Mouse (Mus musculus) liver, embryonic 13.5 days (tissue): ENCODE results near the gene Acap1. TPM values are rescaled to one million over a fixed set of nuclear protein-coding genes. Genes with fewer than 3 reads are reported as not detected.

Experiments
- ATAC-seq: fragments of 200-750 bp; cut with Nextera tagmentation; 2 replicates; pipeline ENCODE4 v1.8.0; 2017; ENCODE audit warnings: low read depth, mild to moderate bottlenecking, moderate number of reproducible peaks, moderate library complexity
- DNase-seq: peaks from one replicate; pipeline ENCODE4 v3.0.0; 2022
- H3K27ac ChIP-seq: fragments of 300-500 bp; sonication (generic); 2 replicates; pipeline ENCODE4 v1.5.1; 2015; ENCODE audit warnings: moderate library complexity, mild to moderate bottlenecking, inconsistent platforms
- H3K27me3 ChIP-seq: fragments of 300-500 bp; sonication (generic); 2 replicates; pipeline ENCODE4 v1.6.1; 2015; ENCODE audit warnings: mild to moderate bottlenecking, inconsistent platforms
- H3K36me3 ChIP-seq: fragments of 300-500 bp; sonication (generic); 2 replicates; pipeline ENCODE4 v1.6.1; 2015; ENCODE audit warnings: mild to moderate bottlenecking, inconsistent platforms
- H3K4me1 ChIP-seq: fragments of 300-500 bp; sonication (generic); replicated peaks from 2 replicates; pipeline ENCODE4 v1.6.1; 2015; ENCODE audit warnings: inconsistent platforms
- H3K4me2 ChIP-seq: fragments of 300-500 bp; sonication (generic); 2 replicates; pipeline ENCODE4 v1.6.1; 2015; ENCODE audit warnings: inconsistent platforms, mild to moderate bottlenecking, moderate library complexity
- H3K4me3 ChIP-seq: fragments of 300-500 bp; sonication (generic); replicated peaks from 2 replicates; pipeline ENCODE4 v1.5.1; 2015; ENCODE audit warnings: mild to moderate bottlenecking, inconsistent platforms
- H3K9ac ChIP-seq: fragments of 300-500 bp; sonication (generic); 2 replicates; pipeline ENCODE4 v1.6.1; 2015; ENCODE audit warnings: mild to moderate bottlenecking, inconsistent platforms
- H3K9me3 ChIP-seq: fragments of 300-500 bp; sonication (generic); replicated peaks from 2 replicates; pipeline ENCODE4 v1.6.1; 2016; ENCODE audit warnings: inconsistent platforms
- WGBS: fragments of 180-500 bp; shearing (Covaris S2); methylation state at CpG from one replicate; pipeline ENCODE4 v1.1.7; 2015; ENCODE audit not compliant: insufficient replicate concordance; 5-methylcytosine and 5-hydroxymethylcytosine counted together
- polyA plus RNA-seq: library from polyadenylated mRNA; unstranded; fragments of >200 nt; fragmentation: Nextera tagmentation; extraction: Ambion mirVana; gene quantifications from 2 replicates; pipeline ENCODE4 v1.2.1, GENCODE M21; 2015

Gene Acap1
- polyA plus RNA-seq, 1 experiment from 2014 or later, result 4.4 TPM

GRCm38 (mm10) chr11:69850754-69851153 lies 44.6 kb downstream of the Acap1 start:
- Histone ChIP-seq H3K4me3 (no peak overlapping the region), H3K36me3 (peaks cover 51% of the 10 kb centered on the region), H3K27me3 (no peaks in the 10 kb centered on the region), H3K4me2 (peak overlapping the region; percentile 17; the same call in 1 of the 2 replicates), H3K9me3 (no peaks in the 10 kb centered on the region), H3K27ac (peak overlapping the region; percentile 99), H3K9ac (peak overlapping the region; percentile 30; the same call in 1 of the 2 replicates), H3K4me1 (peaks cover 93% of the 10 kb centered on the region)
- WGBS, result 58% methylated on average over 8 of the region's 8 CpGs
- DNase-seq (no peak), ATAC-seq (no peak)

GRCm38 (mm10) chr11:69849884-69850283 lies 45.5 kb downstream of the Acap1 start:
- no peak for DNase-seq
- H3K36me3 ChIP-seq, result peaks cover 51% of the 10 kb centered on the region
- peaks cover 92% of the 10 kb centered on the region for H3K4me1 ChIP-seq
- no peaks in the 10 kb centered on the region for H3K9me3 ChIP-seq
- H3K9ac ChIP-seq, result no peak overlapping the region
- H3K4me2 ChIP-seq, result no peak overlapping the region
- H3K27ac ChIP-seq, result peak overlapping the region; percentile 99
- no peak for ATAC-seq
- H3K27me3 ChIP-seq, result no peaks in the 10 kb centered on the region
- no peak overlapping the region for H3K4me3 ChIP-seq
- WGBS, result 83% methylated on average over 15 of the region's 15 CpGs

- H3K27ac ChIP-seq, result peak overlapping the region; percentile 99
- H3K4me3 ChIP-seq, result no peak overlapping the region
- no peaks in the 10 kb centered on the region for H3K9me3 ChIP-seq
- DNase-seq (no peak), ATAC-seq (no peak)
- H3K27me3 ChIP-seq, result no peaks in the 10 kb centered on the region
- 72% methylated on average over 9 of the region's 9 CpGs for WGBS
- peaks cover 87% of the 10 kb centered on the region for H3K4me1 ChIP-seq
- peak overlapping the region; percentile 19; the same call in 1 of the 2 replicates for H3K9ac ChIP-seq
- H3K36me3 ChIP-seq, result peaks cover 51% of the 10 kb centered on the region
- no peak overlapping the region for H3K4me2 ChIP-seq
Measured at GRCm38 (mm10) chr11:69849128-69849527, 46.2 kb downstream of the Acap1 start.

- ATAC-seq (no peak), DNase-seq (no peak)
- H3K27ac ChIP-seq, result peak overlapping the region; percentile 99
- H3K4me3 ChIP-seq, result peak overlapping the region; percentile 79
- peaks cover 51% of the 10 kb centered on the region for H3K36me3 ChIP-seq
- H3K9ac ChIP-seq, result peak overlapping the region; percentile 90
- H3K27me3 ChIP-seq, result no peaks in the 10 kb centered on the region
- H3K4me2 ChIP-seq, result peak overlapping the region; percentile 94
- WGBS, result 93% methylated on average over 6 of the region's 6 CpGs
- no peaks in the 10 kb centered on the region for H3K9me3 ChIP-seq
- peaks cover 86% of the 10 kb centered on the region for H3K4me1 ChIP-seq
Measured at GRCm38 (mm10) chr11:69848021-69848420, 47.3 kb downstream of the Acap1 start.

- H3K27me3 ChIP-seq, result no peaks in the 10 kb centered on the region
- H3K4me2 ChIP-seq, result peak overlapping the region; percentile 94
- H3K4me1 ChIP-seq, result peaks cover 81% of the 10 kb centered on the region
- peak overlapping the region; percentile 79 for H3K4me3 ChIP-seq
- 13% methylated on average over 37 of the region's 37 CpGs for WGBS
- H3K27ac ChIP-seq, result peak overlapping the region; percentile 99
- H3K9ac ChIP-seq, result peak overlapping the region; percentile 90
- H3K9me3 ChIP-seq, result no peaks in the 10 kb centered on the region
- H3K36me3 ChIP-seq, result peaks cover 43% of the 10 kb centered on the region
- ATAC-seq (peak; percentile 66), DNase-seq (peak; percentile 65)
Measured at GRCm38 (mm10) chr11:69846738-69847688, 48.3 kb downstream of the Acap1 start.

GRCm38 (mm10) chr11:69846198-69846680 lies 49.1 kb downstream of the Acap1 start, which contains the start of gene Plscr3:
TSS of gene Plscr3 (plus strand) at chr11:69846376.
- WGBS, result 0% methylated on average over 38 of the region's 38 CpGs
- H3K4me1 ChIP-seq, result peaks cover 74% of the 10 kb centered on the region

GRCm38 (mm10) chr11:69838714-69839104 lies 56.6 kb downstream of the Acap1 start:
- H3K27me3 ChIP-seq, result peaks cover 41% of the 10 kb centered on the region
- H3K4me2 ChIP-seq, result peak overlapping the region; percentile 95
- peak overlapping the region; percentile 85 for H3K27ac ChIP-seq
- H3K4me3 ChIP-seq, result peak overlapping the region; percentile 70
- peak overlapping the region; percentile 80 for H3K9ac ChIP-seq
- ATAC-seq, result peak; percentile 2; the same call in 1 of the 2 replicates
- no peak for DNase-seq
- WGBS, result 2% methylated on average over 7 of the region's 7 CpGs
- H3K9me3 ChIP-seq, result no peaks in the 10 kb centered on the region
- peaks cover 63% of the 10 kb centered on the region for H3K4me1 ChIP-seq
- 0 out of 2 replicates have a peak, but pooled peaks cover 3% of the 10 kb centered on the region for H3K36me3 ChIP-seq

More at GRCm38 (mm10) chr11:69846198-69846680, 49.1 kb downstream of the Acap1 start, which contains the start of gene Plscr3:
- Histone ChIP-seq H3K9me3 (no peaks in the 10 kb centered on the region), H3K4me3 (peak within 1 kb of the TSS; percentile 79), H3K27ac (peak within 1 kb of the TSS; percentile 99), H3K4me2 (peak within 1 kb of the TSS; percentile 94), H3K36me3 (peaks cover 36% of the 10 kb centered on the region), H3K27me3 (no peaks in the 10 kb centered on the region), H3K9ac (peak within 1 kb of the TSS; percentile 90)
- peak; percentile 88 for DNase-seq
- ATAC-seq, result peak; percentile 89

GRCm38 (mm10) chr11:69837952-69838713 lies 57.2 kb downstream of the Acap1 start, which contains the start of gene Tmem256:
TSS of gene Tmem256 (plus strand) at chr11:69838514.
- Histone ChIP-seq H3K36me3 (0 out of 2 replicates have a peak, but pooled peaks cover 3% of the 10 kb centered on the region), H3K9me3 (no peaks in the 10 kb centered on the region), H3K9ac (peak within 1 kb of the TSS; percentile 80), H3K27me3 (peaks cover 46% of the 10 kb centered on the region), H3K4me1 (peaks cover 65% of the 10 kb centered on the region), H3K27ac (peak within 1 kb of the TSS; percentile 85), H3K4me3 (peak within 1 kb of the TSS; percentile 70), H3K4me2 (peak within 1 kb of the TSS; percentile 95)
- ATAC-seq, result peak; percentile 89
- DNase-seq, result peak; percentile 96
- under 1% methylated on average over 34 of the region's 34 CpGs for WGBS

- peak within 1 kb of the TSS; percentile 70 for H3K4me3 ChIP-seq
- H3K4me1 ChIP-seq, result peaks cover 59% of the 10 kb centered on the region
- H3K4me2 ChIP-seq, result peak within 1 kb of the TSS; percentile 95
- WGBS, result under 1% methylated on average over 32 of the region's 32 CpGs
- DNase-seq (no peak), ATAC-seq (peak; percentile 35)
- peaks cover 52% of the 10 kb centered on the region for H3K27me3 ChIP-seq
- H3K9ac ChIP-seq, result peak within 1 kb of the TSS; percentile 80
- no peaks in the 10 kb centered on the region for H3K9me3 ChIP-seq
- H3K27ac ChIP-seq, result peak within 1 kb of the TSS; percentile 85
- 0 out of 2 replicates have a peak, but pooled peaks cover 3% of the 10 kb centered on the region for H3K36me3 ChIP-seq
Measured at GRCm38 (mm10) chr11:69837604-69837951, 57.8 kb downstream of the Acap1 start, which contains the start of gene Nlgn2. TSS of gene Nlgn2 (minus strand) at chr11:69837784.

DNA sequence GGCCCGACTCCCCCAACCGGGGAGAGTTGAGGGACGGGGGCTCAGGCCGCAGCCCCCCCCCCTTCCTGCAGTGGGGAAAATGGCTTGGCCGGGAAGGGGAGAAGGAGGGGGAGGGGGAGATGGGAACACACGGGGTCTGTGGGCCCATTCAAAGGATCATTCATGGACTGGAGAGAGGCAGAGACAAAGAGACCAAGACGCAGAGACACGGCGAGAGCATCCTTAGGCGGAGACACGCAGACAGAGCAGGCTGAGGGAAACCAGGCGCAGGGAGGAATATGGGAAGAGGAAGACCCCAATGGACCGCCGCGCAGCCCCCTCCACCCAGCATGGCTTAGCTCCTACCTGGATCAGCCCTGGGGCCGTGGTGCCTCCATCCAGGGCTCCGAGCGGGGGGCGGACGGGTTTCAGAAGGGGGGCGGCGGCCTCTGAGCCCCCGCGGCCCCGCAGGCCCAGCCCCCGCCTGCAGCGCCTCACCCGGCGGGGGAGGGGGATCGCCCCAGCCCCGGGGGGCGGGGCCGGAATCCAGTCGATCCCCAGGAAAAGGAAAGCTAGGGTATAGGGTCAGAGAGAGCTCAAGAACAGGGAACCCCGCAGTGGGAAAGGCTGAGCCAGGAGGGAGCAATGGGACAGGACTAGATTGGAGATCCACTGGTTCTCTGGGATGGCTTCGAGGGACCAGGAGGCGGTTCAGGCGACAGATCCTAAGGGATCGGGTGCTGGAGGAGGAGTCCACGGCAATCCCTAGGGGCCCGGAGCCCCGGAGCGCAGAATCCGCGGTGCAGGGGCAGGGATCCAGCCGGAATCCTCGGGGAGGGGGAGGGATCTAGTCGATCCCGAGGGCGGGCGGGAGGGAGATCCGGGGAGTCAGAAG lies 58.4 kb downstream of the Acap1 start:
- Histone ChIP-seq H3K27me3 (peaks cover 58% of the 10 kb centered on the region), H3K4me3 (peak overlapping the region; percentile 70), H3K27ac (peak overlapping the region; percentile 55), H3K9ac (peak overlapping the region; percentile 72), H3K36me3 (0 out of 2 replicates have a peak, but pooled peaks cover 3% of the 10 kb centered on the region), H3K4me2 (peak overlapping the region; percentile 95), H3K9me3 (no peaks in the 10 kb centered on the region), H3K4me1 (peaks cover 58% of the 10 kb centered on the region)
- no peak for DNase-seq
- no peak for ATAC-seq
- 2% methylated on average over 50 of the region's 52 CpGs for WGBS
